Mouse (Mus musculus) heart, embryonic 13.5 days (tissue): Measurements from ENCODE around the gene Elavl3. TPM values are rescaled to one million over a fixed set of nuclear protein-coding genes. Genes with fewer than 3 reads are reported as not detected.

Source experiments
- ATAC-seq: fragments of 200-750 bp; cut with Nextera tagmentation; 2 replicates; pipeline ENCODE4 v1.8.0; 2017; ENCODE audit warnings: moderate TSS enrichment; ENCODE audit not compliant: insufficient number of reproducible peaks, low FRiP score, low TSS enrichment; ENCODE audit errors: extremely low read depth
- H3K27ac ChIP-seq: fragments of 300-500 bp; sonication (generic); replicated peaks from 2 replicates; pipeline ENCODE4 v1.5.1; 2015; ENCODE audit warnings: moderate library complexity, mild to moderate bottlenecking, inconsistent platforms
- H3K27me3 ChIP-seq: fragments of 300-500 bp; sonication (generic); replicated peaks from 2 replicates; pipeline ENCODE4 v1.6.1; 2015; ENCODE audit warnings: mild to moderate bottlenecking, inconsistent platforms
- H3K36me3 ChIP-seq: fragments of 300-500 bp; sonication (generic); 2 replicates; pipeline ENCODE4 v1.6.1; 2015; ENCODE audit warnings: mild to moderate bottlenecking, inconsistent platforms
- H3K4me1 ChIP-seq: fragments of 300-500 bp; sonication (generic); 2 replicates; pipeline ENCODE4 v1.6.1; 2015; ENCODE audit warnings: inconsistent platforms
- H3K4me2 ChIP-seq: fragments of 300-500 bp; sonication (generic); 2 replicates; pipeline ENCODE4 v1.6.1; 2015; ENCODE audit warnings: inconsistent platforms, mild to moderate bottlenecking, moderate library complexity
- H3K4me3 ChIP-seq: fragments of 300-500 bp; sonication (generic); 2 replicates; pipeline ENCODE4 v1.5.1; 2015; ENCODE audit warnings: moderate library complexity, mild to moderate bottlenecking, inconsistent platforms
- H3K9ac ChIP-seq: fragments of 300-500 bp; sonication (generic); 2 replicates; pipeline ENCODE4 v1.6.1; 2015; ENCODE audit warnings: inconsistent platforms, mild to moderate bottlenecking, moderate library complexity
- H3K9me3 ChIP-seq: fragments of 300-500 bp; sonication (generic); 2 replicates; pipeline ENCODE4 v1.6.1; 2016; ENCODE audit warnings: inconsistent platforms
- WGBS: fragments of 180-500 bp; shearing (Covaris S2); methylation state at CpG from one replicate; pipeline ENCODE4 v1.1.7; 2015; ENCODE audit warnings: mixed read lengths; 5-methylcytosine and 5-hydroxymethylcytosine counted together
- polyA plus RNA-seq: library from polyadenylated mRNA; unstranded; fragments of >200 nt; fragmentation: Nextera tagmentation; extraction: Ambion mirVana; gene quantifications from 2 replicates; pipeline ENCODE4 v1.2.1, GENCODE M21; 2015

The Elavl3 gene
- polyA plus RNA-seq, 1 experiment from 2014 or later: 0.41 TPM

GRCm38 (mm10) chr9:22057031-22057517, 5.3 kb upstream of the Elavl3 start:
- Histone ChIP-seq H3K4me2 (no peak overlapping the region), H3K36me3 (peaks cover 51% of the 10 kb centered on the region), H3K27me3 (peaks cover 47% of the 10 kb centered on the region), H3K4me1 (peaks cover 7% of the 10 kb centered on the region), H3K27ac (no peak overlapping the region), H3K9me3 (no peaks in the 10 kb centered on the region), H3K4me3 (no peak overlapping the region), H3K9ac (no peak overlapping the region)
- WGBS: 87% methylated on average over 9 of the region's 9 CpGs
- no peak for ATAC-seq

- Histone ChIP-seq H3K9me3 (no peaks in the 10 kb centered on the region), H3K4me3 (no peak overlapping the region), H3K9ac (no peak overlapping the region), H3K4me1 (peaks cover 14% of the 10 kb centered on the region), H3K36me3 (peaks cover 44% of the 10 kb centered on the region), H3K27ac (no peak overlapping the region), H3K4me2 (no peak overlapping the region), H3K27me3 (peaks cover 54% of the 10 kb centered on the region)
- no peak for ATAC-seq
- 69% methylated on average over 9 of the region's 9 CpGs for WGBS
These were observed 4.6 kb upstream of the Elavl3 start for GRCm38 (mm10) chr9:22056303-22056910.

GRCm38 (mm10) chr9:22055713-22056112, 3.9 kb upstream of the Elavl3 start:
- ATAC-seq: no peak
- peaks cover 61% of the 10 kb centered on the region for H3K27me3 ChIP-seq

GRCm38 (mm10) chr9:22054411-22055076, 2.7 kb upstream of the Elavl3 start:
- WGBS: 3% methylated on average over 32 of the region's 32 CpGs
- H3K27me3 ChIP-seq: peaks cover 72% of the 10 kb centered on the region
- peak overlapping the region; percentile 45 for H3K4me2 ChIP-seq
- no peak overlapping the region for H3K27ac ChIP-seq
- no peak for ATAC-seq
- H3K4me3 ChIP-seq: peak overlapping the region; percentile 17
- no peak overlapping the region for H3K9ac ChIP-seq
- H3K36me3 ChIP-seq: peaks cover 30% of the 10 kb centered on the region
- peaks cover 32% of the 10 kb centered on the region for H3K4me1 ChIP-seq
- no peaks in the 10 kb centered on the region for H3K9me3 ChIP-seq

More at GRCm38 (mm10) chr9:22055713-22056112, 3.9 kb upstream of the Elavl3 start:
- Histone ChIP-seq H3K4me2 (no peak overlapping the region), H3K4me3 (no peak overlapping the region), H3K4me1 (peaks cover 21% of the 10 kb centered on the region), H3K27ac (no peak overlapping the region), H3K9me3 (no peaks in the 10 kb centered on the region), H3K36me3 (peaks cover 37% of the 10 kb centered on the region), H3K9ac (no peak overlapping the region)
- 34% methylated on average over 29 of the region's 29 CpGs for WGBS

- Histone ChIP-seq H3K4me1 (peaks cover 32% of the 10 kb centered on the region), H3K27me3 (peaks cover 81% of the 10 kb centered on the region), H3K4me2 (no peak overlapping the region), H3K36me3 (peaks cover 21% of the 10 kb centered on the region), H3K4me3 (no peak overlapping the region), H3K27ac (no peak overlapping the region), H3K9me3 (no peaks in the 10 kb centered on the region), H3K9ac (no peak overlapping the region)
- 17% methylated on average over 6 of the region's 7 CpGs for WGBS
- ATAC-seq: no peak
These were observed 1.8 kb upstream of the Elavl3 start for GRCm38 (mm10) chr9:22053657-22054056.

GRCm38 (mm10) chr9:22051161-22051957, 464 bp downstream of the Elavl3 start:
- no peak for ATAC-seq
- Histone ChIP-seq H3K4me3 (peak overlapping the region; percentile 50), H3K9me3 (no peaks in the 10 kb centered on the region), H3K27me3 (peaks cover 85% of the 10 kb centered on the region), H3K9ac (peak overlapping the region; percentile 57; the same call in 1 of the 2 replicates), H3K4me1 (peaks cover 32% of the 10 kb centered on the region), H3K4me2 (peak overlapping the region; percentile 69), H3K36me3 (no peaks in the 10 kb centered on the region), H3K27ac (no peak overlapping the region)
- 2% methylated on average over 60 of the region's 67 CpGs for WGBS

- Histone ChIP-seq H3K36me3 (no peaks in the 10 kb centered on the region), H3K27me3 (peaks cover 82% of the 10 kb centered on the region), H3K4me3 (peak overlapping the region; percentile 50), H3K9ac (peak overlapping the region; percentile 57; the same call in 1 of the 2 replicates), H3K27ac (no peak overlapping the region), H3K4me2 (peak overlapping the region; percentile 69), H3K9me3 (no peaks in the 10 kb centered on the region), H3K4me1 (peaks cover 32% of the 10 kb centered on the region)
- 1% methylated on average over 36 of the region's 43 CpGs for WGBS
- peak; percentile 72 for ATAC-seq
These were observed 1.4 kb downstream of the Elavl3 start for GRCm38 (mm10) chr9:22050351-22050889.

- no peaks in the 10 kb centered on the region for H3K9me3 ChIP-seq
- WGBS: 39% methylated on average over 4 of the region's 4 CpGs
- no peak overlapping the region for H3K9ac ChIP-seq
- ATAC-seq: no peak
- H3K27ac ChIP-seq: no peak overlapping the region
- H3K4me3 ChIP-seq: no peak overlapping the region
- H3K4me2 ChIP-seq: peak overlapping the region; percentile 69
- H3K36me3 ChIP-seq: no peaks in the 10 kb centered on the region
- peaks cover 32% of the 10 kb centered on the region for H3K4me1 ChIP-seq
- peaks cover 76% of the 10 kb centered on the region for H3K27me3 ChIP-seq
These were observed 2.0 kb downstream of the Elavl3 start for GRCm38 (mm10) chr9:22049721-22050270.

GRCm38 (mm10) chr9:22049315-22049714, 2.5 kb downstream of the Elavl3 start:
- ATAC-seq: no peak

GRCm38 (mm10) chr9:22047329-22047728, 4.5 kb downstream of the Elavl3 start:
- Histone ChIP-seq H3K4me3 (no peak overlapping the region), H3K27me3 (peaks cover 53% of the 10 kb centered on the region), H3K4me2 (no peak overlapping the region), H3K36me3 (no peaks in the 10 kb centered on the region), H3K9ac (no peak overlapping the region), H3K9me3 (no peaks in the 10 kb centered on the region), H3K4me1 (peaks cover 25% of the 10 kb centered on the region), H3K27ac (no peak overlapping the region)
- 46% methylated on average over 9 of the region's 9 CpGs for WGBS
- no peak for ATAC-seq

More at GRCm38 (mm10) chr9:22049315-22049714, 2.5 kb downstream of the Elavl3 start:
- Histone ChIP-seq H3K27me3 (peaks cover 71% of the 10 kb centered on the region), H3K9me3 (no peaks in the 10 kb centered on the region), H3K9ac (no peak overlapping the region), H3K36me3 (no peaks in the 10 kb centered on the region), H3K4me3 (no peak overlapping the region), H3K4me2 (no peak overlapping the region), H3K4me1 (peaks cover 27% of the 10 kb centered on the region), H3K27ac (no peak overlapping the region)
- WGBS: 63% methylated on average over 11 of the region's 11 CpGs

GRCm38 (mm10) chr9:22041832-22042231, 10.0 kb downstream of the Elavl3 start:
- Histone ChIP-seq H3K4me2 (no peak overlapping the region), H3K9me3 (no peaks in the 10 kb centered on the region), H3K36me3 (no peaks in the 10 kb centered on the region), H3K9ac (no peak overlapping the region), H3K27ac (no peak overlapping the region), H3K4me3 (no peak overlapping the region), H3K4me1 (no peaks in the 10 kb centered on the region), H3K27me3 (peaks cover 7% of the 10 kb centered on the region; the same call in 1 of the 2 replicates)
- 42% methylated on average over 2 of the region's 2 CpGs for WGBS
- ATAC-seq: no peak
